Mouse (Mus musculus): ENCODE measurements around the gene Fam129b. TPM values are rescaled to one million over a fixed set of nuclear protein-coding genes. Genes with fewer than 3 reads are reported as not detected.

Gene Fam129b
- polyA plus RNA-seq, 1 experiment, result 142 TPM

DNA sequence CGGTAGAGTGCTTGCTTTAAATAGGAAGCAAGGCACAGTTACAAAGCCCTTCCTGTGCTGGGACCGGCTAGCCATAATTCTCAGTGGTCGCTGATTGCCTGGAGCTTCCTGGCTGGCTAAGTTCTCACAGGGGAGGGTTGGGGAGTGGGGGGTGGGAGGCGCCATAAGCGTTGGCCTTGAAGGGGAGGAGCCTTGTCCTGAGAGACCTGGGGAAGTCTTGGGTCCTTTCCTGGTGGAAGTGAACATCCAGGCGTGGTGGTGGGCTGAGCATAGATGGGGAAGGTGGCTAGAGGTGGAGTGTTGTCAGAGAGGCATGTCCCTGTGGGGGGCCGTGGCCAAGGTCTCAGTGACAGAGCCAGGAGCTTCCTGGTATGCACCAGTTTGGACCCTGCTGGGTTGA lies 8.8 kb downstream of the Fam129b start:
- Histone ChIP-seq H3K4me1 (ENCODE audit: control insufficient read depth, insufficient read depth, low read length) (peaks cover 42% of the 10 kb centered on the region), H3K4me3 (ENCODE audit: insufficient read depth, low read length) (no peak overlapping the region), H3K27ac (ENCODE audit: insufficient read depth, low read length) (no peak overlapping the region)
- no peak for TF ChIP-seq CTCF (IDR thresholded peaks at IDR 0.05; ENCODE audit: borderline replicate concordance, insufficient read depth, low read length)
- TF ChIP-seq POLR2A (IDR thresholded peaks at IDR 0.05; ENCODE audit: low read depth, low read length), result no peak

DNA sequence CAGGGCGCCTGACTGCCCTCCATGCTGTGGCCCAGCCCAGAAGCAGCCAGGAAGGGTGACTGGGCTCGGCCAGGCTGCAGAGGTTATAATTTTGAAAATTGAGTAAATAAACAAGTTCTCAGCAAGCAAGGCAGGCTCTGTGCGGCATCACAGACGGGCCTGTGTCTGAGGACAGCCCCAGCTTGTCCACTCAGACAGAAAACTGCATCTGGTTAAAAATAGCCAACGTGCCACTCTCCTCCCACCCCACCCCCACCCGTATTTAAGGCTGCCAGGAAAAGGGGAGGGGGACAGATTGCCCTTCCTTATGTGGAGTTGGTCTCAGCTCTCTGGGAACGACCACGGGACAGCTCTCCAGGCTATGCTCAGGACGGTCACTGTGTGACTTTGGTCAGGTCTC lies 12.1 kb downstream of the Fam129b start:
- no peak for TF ChIP-seq CTCF (IDR thresholded peaks at IDR 0.05; ENCODE audit: borderline replicate concordance, insufficient read depth, low read length)
- TF ChIP-seq POLR2A (IDR thresholded peaks at IDR 0.05; ENCODE audit: low read depth, low read length), result no peak
- H3K4me3 ChIP-seq (ENCODE audit: insufficient read depth, low read length), result no peak overlapping the region
- H3K27ac ChIP-seq (ENCODE audit: insufficient read depth, low read length), result peak overlapping the region; percentile 39
- H3K4me1 ChIP-seq (ENCODE audit: control insufficient read depth, insufficient read depth, low read length), result peaks cover 22% of the 10 kb centered on the region

DNA sequence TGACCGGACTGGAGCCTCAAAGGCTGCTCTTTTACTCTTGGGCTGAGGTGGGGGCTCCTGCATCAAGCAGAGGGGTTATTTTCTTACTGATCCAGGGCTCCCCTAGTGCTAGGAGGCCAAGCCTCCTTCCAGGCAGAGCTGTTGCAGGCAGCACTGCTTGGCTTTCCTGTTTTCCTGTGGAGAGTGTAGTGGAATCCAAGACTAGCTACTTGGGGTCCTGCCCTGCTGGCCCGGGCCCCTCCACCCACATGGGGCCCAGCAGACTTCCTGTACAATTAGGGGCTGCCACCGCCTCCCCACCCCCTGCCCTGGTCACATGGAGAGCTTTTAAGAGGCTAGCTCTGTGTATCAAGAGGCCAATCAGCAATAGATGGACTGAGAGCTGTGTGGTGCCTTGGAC lies 12.6 kb downstream of the Fam129b start:
- Histone ChIP-seq H3K27ac (ENCODE audit: insufficient read depth, low read length) (peak overlapping the region; percentile 11; the same call in 1 of the 2 replicates), H3K4me1 (ENCODE audit: control insufficient read depth, insufficient read depth, low read length) (peaks cover 18% of the 10 kb centered on the region)

DNA sequence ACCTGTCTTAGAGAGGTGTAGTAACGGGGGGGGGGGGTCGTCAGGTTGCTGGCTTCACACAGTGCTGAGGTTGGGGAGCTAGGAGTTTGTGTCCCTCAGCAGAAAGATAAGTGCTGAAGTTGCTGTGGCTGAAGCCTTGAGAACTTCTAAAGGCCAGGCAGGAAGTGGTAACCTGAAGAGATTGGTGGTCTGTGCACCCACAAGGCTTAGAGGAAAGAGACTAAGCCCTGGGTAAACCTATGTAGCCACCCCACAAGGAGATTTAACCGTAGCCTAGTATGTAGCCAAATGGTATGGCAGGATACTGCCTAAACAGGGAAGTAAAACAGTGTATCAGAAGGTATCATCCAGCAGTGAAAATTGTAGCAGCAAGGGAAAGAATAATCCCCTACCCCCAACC lies 14.4 kb downstream of the Fam129b start:
- Histone ChIP-seq H3K4me3 (ENCODE audit: insufficient read depth, low read length) (no peak overlapping the region), H3K27ac (ENCODE audit: insufficient read depth, low read length) (no peak overlapping the region), H3K4me1 (ENCODE audit: control insufficient read depth, insufficient read depth, low read length) (peaks cover 14% of the 10 kb centered on the region)
- TF ChIP-seq POLR2A (IDR thresholded peaks at IDR 0.05; ENCODE audit: low read depth, low read length) (no peak), CTCF (IDR thresholded peaks at IDR 0.05; ENCODE audit: borderline replicate concordance, insufficient read depth, low read length) (no peak)

More for the DNA sequence above, 12.6 kb downstream of the Fam129b start:
- TF ChIP-seq CTCF (IDR thresholded peaks at IDR 0.05; ENCODE audit: borderline replicate concordance, insufficient read depth, low read length), result no peak
- no peak for TF ChIP-seq POLR2A (IDR thresholded peaks at IDR 0.05; ENCODE audit: low read depth, low read length)
- H3K4me3 ChIP-seq (ENCODE audit: insufficient read depth, low read length), result no peak overlapping the region

DNA sequence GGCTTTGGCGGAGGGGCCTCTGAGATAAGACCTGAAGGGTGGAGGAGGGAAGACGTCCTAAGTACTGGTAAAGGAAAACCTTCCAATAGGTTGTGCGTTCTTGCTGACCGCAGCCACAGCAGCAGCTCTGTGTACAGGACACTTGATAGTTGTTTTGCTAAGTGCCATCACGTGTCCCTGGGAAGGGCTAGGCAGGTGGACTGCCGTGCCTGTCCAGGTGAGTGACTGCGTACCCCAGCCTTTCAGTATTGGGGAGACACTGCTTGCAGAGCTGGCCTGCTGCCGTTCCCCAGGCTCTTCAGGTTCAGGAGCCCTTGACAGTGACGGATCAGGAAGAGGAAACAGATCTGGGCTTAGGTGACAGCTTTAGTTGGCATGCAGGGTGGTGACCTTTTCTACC lies 15.4 kb downstream of the Fam129b start:
- TF ChIP-seq CTCF (IDR thresholded peaks at IDR 0.05; ENCODE audit: borderline replicate concordance, insufficient read depth, low read length) (no peak), POLR2A (IDR thresholded peaks at IDR 0.05; ENCODE audit: low read depth, low read length) (no peak)
- H3K4me1 ChIP-seq (ENCODE audit: control insufficient read depth, insufficient read depth, low read length), result peaks cover 17% of the 10 kb centered on the region
- no peak overlapping the region for H3K4me3 ChIP-seq (ENCODE audit: insufficient read depth, low read length)
- no peak overlapping the region for H3K27ac ChIP-seq (ENCODE audit: insufficient read depth, low read length)

DNA sequence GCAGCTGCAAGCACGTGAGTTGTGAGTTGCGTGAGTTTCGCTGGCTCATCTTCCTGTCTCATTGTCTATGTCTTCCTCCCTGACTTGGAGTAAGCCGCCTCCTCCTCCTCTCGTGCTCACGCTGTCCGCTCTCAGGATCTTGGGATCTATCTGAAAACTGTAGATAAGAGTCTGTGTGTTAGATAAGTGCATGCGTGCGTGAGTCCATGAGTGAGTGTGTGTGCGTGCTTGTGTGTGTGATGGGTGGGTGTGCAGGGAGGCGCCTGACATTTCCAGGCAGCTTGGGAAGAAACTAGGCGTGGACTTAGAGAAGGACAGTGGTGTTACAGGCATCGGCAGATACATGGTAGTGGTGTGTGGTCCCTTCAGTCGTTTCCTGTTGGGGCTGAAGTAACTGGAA lies 16.6 kb downstream of the Fam129b start:
- TF ChIP-seq CTCF (IDR thresholded peaks at IDR 0.05; ENCODE audit: borderline replicate concordance, insufficient read depth, low read length) (no peak), POLR2A (IDR thresholded peaks at IDR 0.05; ENCODE audit: low read depth, low read length) (no peak)
- Histone ChIP-seq H3K4me3 (ENCODE audit: insufficient read depth, low read length) (no peak overlapping the region), H3K4me1 (ENCODE audit: control insufficient read depth, insufficient read depth, low read length) (peaks cover 22% of the 10 kb centered on the region), H3K27ac (ENCODE audit: insufficient read depth, low read length) (no peak overlapping the region)

DNA sequence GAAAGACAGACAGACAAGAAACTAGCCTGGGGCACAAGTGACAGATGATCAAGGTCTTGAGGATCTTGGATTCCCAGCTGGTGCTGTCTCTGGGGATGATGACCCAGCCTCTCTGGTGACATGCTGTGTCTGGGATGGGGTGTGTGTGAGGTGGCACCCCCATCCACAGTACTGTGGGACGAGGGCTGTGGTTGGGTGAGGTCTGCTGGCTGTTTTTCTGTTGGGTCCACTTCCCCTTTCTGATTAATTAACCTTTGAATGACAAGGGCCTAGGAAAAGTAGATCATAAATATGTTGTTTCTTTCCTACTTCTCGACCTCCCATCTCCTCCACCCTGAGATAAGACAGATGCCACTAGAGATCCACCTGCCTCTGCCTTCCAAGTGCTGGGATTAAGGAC lies 18.2 kb downstream of the Fam129b start:
- Histone ChIP-seq H3K4me3 (ENCODE audit: insufficient read depth, low read length) (no peak overlapping the region), H3K4me1 (ENCODE audit: control insufficient read depth, insufficient read depth, low read length) (peaks cover 18% of the 10 kb centered on the region), H3K27ac (ENCODE audit: insufficient read depth, low read length) (peak overlapping the region; percentile 2; the same call in 1 of the 2 replicates)
- TF ChIP-seq CTCF (IDR thresholded peaks at IDR 0.05; ENCODE audit: borderline replicate concordance, insufficient read depth, low read length) (no peak), POLR2A (IDR thresholded peaks at IDR 0.05; ENCODE audit: low read depth, low read length) (no peak)

DNA sequence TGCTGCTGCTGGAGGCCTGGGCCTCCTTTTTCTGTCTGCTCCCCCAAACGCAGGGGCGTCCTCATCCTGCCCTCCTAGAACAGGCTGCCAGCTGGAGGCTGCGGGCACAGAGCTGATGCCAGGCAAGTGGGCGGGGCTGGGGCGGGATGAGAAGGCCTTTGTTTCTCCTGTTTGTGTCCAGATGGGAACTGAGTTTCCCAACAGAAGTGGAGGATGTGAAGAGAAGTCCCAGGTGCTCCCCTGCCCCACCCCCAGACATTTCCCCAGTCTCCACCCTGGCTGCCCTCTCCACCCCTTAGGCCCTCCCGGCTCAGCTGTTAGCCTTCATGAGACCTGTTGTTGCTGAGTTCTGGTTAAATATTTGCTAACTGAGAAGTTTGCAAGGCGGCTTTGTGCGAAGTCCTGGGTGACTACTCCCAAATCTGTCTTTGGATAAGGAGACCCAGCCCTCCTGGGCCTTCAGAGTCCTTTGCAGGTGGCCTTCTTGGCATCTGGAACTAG lies 19.7 kb downstream of the Fam129b start:
- Histone ChIP-seq H3K4me1 (ENCODE audit: control insufficient read depth, insufficient read depth, low read length) (peaks cover 18% of the 10 kb centered on the region), H3K27ac (ENCODE audit: insufficient read depth, low read length) (peak overlapping the region; percentile 86), H3K4me3 (ENCODE audit: insufficient read depth, low read length) (no peak overlapping the region)
- TF ChIP-seq POLR2A (IDR thresholded peaks at IDR 0.05; ENCODE audit: low read depth, low read length) (no peak), CTCF (IDR thresholded peaks at IDR 0.05; ENCODE audit: borderline replicate concordance, insufficient read depth, low read length) (no peak)

DNA sequence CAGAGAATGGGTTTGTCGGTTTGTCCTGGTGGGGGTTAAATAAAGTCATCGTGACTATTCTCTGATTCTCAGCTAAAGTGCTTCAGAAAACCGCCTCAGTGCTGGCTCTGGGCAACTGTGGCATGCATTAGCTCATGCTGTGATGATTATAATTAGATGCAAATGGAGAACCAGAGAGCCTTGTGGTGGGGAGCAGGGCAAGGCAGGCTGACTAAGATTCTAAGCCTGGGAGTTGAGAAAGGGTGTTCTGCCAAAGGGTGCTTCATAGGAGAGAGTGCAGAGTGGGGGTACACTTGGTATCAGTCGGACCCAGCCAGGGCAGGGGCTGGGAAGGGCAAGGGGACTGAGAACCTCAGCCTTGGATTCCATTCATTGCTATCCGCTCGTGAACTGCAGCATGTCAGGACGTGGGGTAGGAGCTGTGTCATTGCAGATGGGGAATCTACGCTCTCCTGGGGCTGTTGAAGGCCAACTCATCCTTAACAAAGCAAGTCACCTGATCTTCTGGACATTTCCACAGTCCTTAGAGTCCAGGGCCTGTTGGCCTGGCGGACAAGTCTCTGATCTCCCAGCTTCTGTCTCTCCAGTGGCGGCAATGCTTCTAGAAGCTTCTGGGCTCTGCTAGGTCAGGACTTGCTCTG lies 20.7 kb downstream of the Fam129b start:
- H3K4me3 ChIP-seq (ENCODE audit: insufficient read depth, low read length), result no peak overlapping the region
- H3K27ac ChIP-seq (ENCODE audit: insufficient read depth, low read length), result peak overlapping the region; percentile 86
- TF ChIP-seq CTCF (IDR thresholded peaks at IDR 0.05; ENCODE audit: borderline replicate concordance, insufficient read depth, low read length), result no peak
- TF ChIP-seq POLR2A (IDR thresholded peaks at IDR 0.05; ENCODE audit: low read depth, low read length), result no peak
- peaks cover 18% of the 10 kb centered on the region for H3K4me1 ChIP-seq (ENCODE audit: control insufficient read depth, insufficient read depth, low read length)

DNA sequence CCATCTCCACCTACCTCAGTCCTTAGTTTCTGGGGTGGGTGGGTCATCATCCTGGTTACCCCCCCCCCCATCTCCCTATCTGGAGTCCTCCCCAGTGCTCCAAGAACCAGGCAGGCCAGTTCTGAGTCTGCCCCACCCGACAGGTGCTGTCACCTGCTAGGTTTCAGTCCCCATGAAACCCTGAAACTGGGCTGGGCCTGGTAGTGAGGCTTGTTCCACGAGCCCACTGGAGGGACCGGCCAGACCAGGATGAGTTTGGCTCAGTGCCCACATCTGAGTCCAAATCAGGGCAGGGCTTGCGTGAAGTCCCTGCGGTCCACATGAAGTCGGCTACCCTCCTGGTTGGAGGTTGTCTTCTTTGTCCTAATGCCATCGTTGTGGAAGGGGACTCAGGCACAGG lies 23.1 kb downstream of the Fam129b start:
- peaks cover 23% of the 10 kb centered on the region for H3K4me1 ChIP-seq (ENCODE audit: control insufficient read depth, insufficient read depth, low read length)
- H3K27ac ChIP-seq (ENCODE audit: insufficient read depth, low read length), result no peak overlapping the region
- no peak for TF ChIP-seq CTCF (IDR thresholded peaks at IDR 0.05; ENCODE audit: borderline replicate concordance, insufficient read depth, low read length)
- no peak overlapping the region for H3K4me3 ChIP-seq (ENCODE audit: insufficient read depth, low read length)
